Mouse (Mus musculus): ENCODE results near the gene Tsfm. TPM values are rescaled to one million over a fixed set of nuclear protein-coding genes. Genes with fewer than 3 reads are reported as not detected.

Tsfm gene
- polyA plus RNA-seq, 1 experiment from 2014 or later, result 74.7 TPM

- 3% methylated on average over 35 of the region's 35 CpGs for WGBS
- peaks cover 11% of the 10 kb centered on the region for H3K4me1 ChIP-seq
- ATAC-seq, result no peak
- H3K9ac ChIP-seq, result no peak overlapping the region
- H3K27me3 ChIP-seq, result peaks cover 54% of the 10 kb centered on the region
- H3K36me3 ChIP-seq (ENCODE audit: poor library complexity, severe bottlenecking), result peaks cover 16% of the 10 kb centered on the region
- H3K4me2 ChIP-seq, result peak overlapping the region; percentile 2; the same call in 1 of the 2 replicates
- no peaks in the 10 kb centered on the region for H3K9me3 ChIP-seq (replicated peaks)
- peak overlapping the region; percentile 3; the same call in 1 of the 2 replicates for H3K4me3 ChIP-seq
- H3K27ac ChIP-seq, result no peak overlapping the region
Measured at GRCm38 (mm10) chr10:127048608-127049394, 18.2 kb upstream of the Tsfm start.

GRCm38 (mm10) chr10:127047954-127048353 is 17.3 kb upstream of the Tsfm start, which contains the start of gene Cyp27b1:
Gene Cyp27b1, plus strand, starts transcription at chr10:127048250.
- peaks cover 54% of the 10 kb centered on the region for H3K27me3 ChIP-seq
- peaks cover 7% of the 10 kb centered on the region for H3K36me3 ChIP-seq (ENCODE audit: poor library complexity, severe bottlenecking)
- no peak within 1 kb of the TSS for H3K27ac ChIP-seq
- H3K9ac ChIP-seq, result no peak within 1 kb of the TSS
- 32% methylated on average over 5 of the region's 5 CpGs for WGBS
- peak within 1 kb of the TSS; percentile 3; the same call in 1 of the 2 replicates for H3K4me3 ChIP-seq
- peak within 1 kb of the TSS; percentile 2; the same call in 1 of the 2 replicates for H3K4me2 ChIP-seq
- ATAC-seq, result no peak
- no peaks in the 10 kb centered on the region for H3K9me3 ChIP-seq (replicated peaks)
- H3K4me1 ChIP-seq, result peaks cover 12% of the 10 kb centered on the region

DNA sequence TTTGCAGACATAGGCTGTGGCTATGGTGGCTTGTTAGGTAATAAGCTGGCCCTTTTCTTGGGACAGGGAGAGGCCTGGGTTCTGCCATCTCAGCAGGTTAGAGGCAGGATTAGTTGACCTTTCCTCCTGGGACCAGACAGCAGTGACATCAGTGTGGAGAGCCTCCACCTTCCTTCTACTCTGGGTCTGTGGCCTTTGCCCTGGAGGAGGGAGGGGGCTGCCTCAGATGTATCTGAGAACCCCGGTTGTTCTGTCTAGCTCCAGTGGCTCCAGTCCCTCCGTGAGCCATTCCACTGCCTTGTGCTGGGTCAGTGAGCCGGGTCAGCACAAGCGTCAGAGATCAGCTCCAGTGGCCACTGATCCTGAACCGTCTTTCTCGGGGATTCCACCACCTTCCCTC is 12.5 kb upstream of the Tsfm start:
- Histone ChIP-seq H3K4me3 (no peak overlapping the region), H3K27me3 (peaks cover 23% of the 10 kb centered on the region), H3K9me3 (replicated peaks) (no peaks in the 10 kb centered on the region), H3K4me2 (peak overlapping the region; percentile 99; the same call in 1 of the 2 replicates), H3K27ac (no peak overlapping the region), H3K9ac (no peak overlapping the region), H3K36me3 (ENCODE audit: poor library complexity, severe bottlenecking) (peaks cover 5% of the 10 kb centered on the region), H3K4me1 (peaks cover 16% of the 10 kb centered on the region)
- ATAC-seq, result no peak
- WGBS, result 85% methylated on average over 6 of the region's 6 CpGs

GRCm38 (mm10) chr10:127042468-127043115 is 12.0 kb upstream of the Tsfm start:
- ATAC-seq, result no peak
- peak overlapping the region; percentile 84 for H3K4me3 ChIP-seq
- peaks cover 17% of the 10 kb centered on the region for H3K27me3 ChIP-seq
- peak overlapping the region; percentile 79 for H3K9ac ChIP-seq
- H3K9me3 ChIP-seq (replicated peaks), result no peaks in the 10 kb centered on the region
- H3K36me3 ChIP-seq (ENCODE audit: poor library complexity, severe bottlenecking), result peaks cover 5% of the 10 kb centered on the region
- no peak overlapping the region for H3K27ac ChIP-seq
- WGBS, result 17% methylated on average over 5 of the region's 5 CpGs
- peak overlapping the region; percentile 99 for H3K4me2 ChIP-seq
- H3K4me1 ChIP-seq, result peaks cover 16% of the 10 kb centered on the region

DNA sequence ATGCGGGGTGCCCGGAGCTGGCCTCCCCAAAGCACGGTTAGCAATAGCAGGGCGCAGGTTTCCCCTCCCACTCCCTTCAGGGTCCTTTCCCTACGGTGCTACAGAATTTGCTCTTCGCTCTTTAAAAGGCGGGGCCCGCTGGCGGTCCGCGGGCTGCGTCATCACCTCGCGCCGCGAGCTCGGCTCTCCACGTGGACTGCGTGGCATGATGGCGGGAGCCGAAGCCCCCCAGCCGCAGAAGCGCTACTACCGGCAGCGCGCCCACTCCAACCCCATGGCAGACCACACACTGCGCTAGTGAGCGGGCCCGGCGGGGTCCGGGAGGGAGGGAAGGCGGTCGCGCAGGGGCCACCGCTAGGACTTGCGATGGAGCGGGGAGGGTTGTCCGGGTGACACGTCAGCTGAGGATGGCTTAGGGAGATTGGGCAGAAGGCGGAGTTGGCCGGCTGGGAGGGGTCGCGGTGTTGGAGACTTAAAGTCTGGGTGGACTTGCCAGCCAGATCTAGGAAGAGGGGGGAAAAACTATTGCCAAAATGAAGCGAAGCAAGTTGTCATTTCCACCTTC is 11.2 kb upstream of the Tsfm start:
- Histone ChIP-seq H3K27me3 (peaks cover 10% of the 10 kb centered on the region; the same call in 1 of the 2 replicates), H3K9ac (peak overlapping the region; percentile 79), H3K27ac (no peak overlapping the region), H3K36me3 (ENCODE audit: poor library complexity, severe bottlenecking) (peaks cover 5% of the 10 kb centered on the region), H3K4me2 (peak overlapping the region; percentile 99), H3K4me3 (peak overlapping the region; percentile 84), H3K4me1 (peaks cover 16% of the 10 kb centered on the region), H3K9me3 (replicated peaks) (no peaks in the 10 kb centered on the region)
- ATAC-seq, result peak; percentile 93
- under 1% methylated on average over 44 of the region's 44 CpGs for WGBS

DNA sequence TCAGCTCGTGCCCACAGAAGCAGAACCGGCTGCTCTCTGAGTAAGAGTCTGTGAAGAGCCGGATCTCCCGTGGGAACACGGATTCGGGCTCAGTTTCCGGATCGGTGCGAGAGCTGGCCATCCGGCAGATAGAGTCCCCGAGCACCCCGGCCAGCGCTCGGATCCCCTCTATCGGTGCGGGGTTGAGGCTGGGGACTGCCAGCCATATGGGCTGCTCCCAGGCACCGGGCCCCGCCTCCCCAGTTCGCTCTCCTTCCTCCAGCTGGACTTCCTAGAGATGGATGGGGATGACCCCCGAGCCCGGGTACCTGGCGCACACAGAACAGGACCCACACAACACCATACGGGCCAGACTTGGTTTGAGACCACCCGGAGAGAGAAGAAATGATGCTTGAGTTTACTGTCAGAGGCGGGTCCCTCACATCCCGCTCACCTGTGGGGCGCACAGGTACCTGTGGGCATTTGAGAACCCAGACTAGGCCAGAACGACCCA is 10.7 kb upstream of the Tsfm start, which contains the start of the genes Mettl1 and Eef1akmt3:
TSS of gene Mettl1 (plus strand) at position 141 of the 493 bp plus-strand sequence.
TSS of gene Eef1akmt3 (minus strand) at position 240 of the 493 bp plus-strand sequence.
- under 1% methylated on average over 28 of the region's 28 CpGs for WGBS
- Histone ChIP-seq H3K9ac (peak within 1 kb of the TSS; percentile 79), H3K36me3 (ENCODE audit: poor library complexity, severe bottlenecking) (peaks cover 5% of the 10 kb centered on the region), H3K27ac (no peak within 1 kb of the TSS), H3K4me1 (peaks cover 16% of the 10 kb centered on the region), H3K9me3 (replicated peaks) (no peaks in the 10 kb centered on the region), H3K4me3 (peak within 1 kb of the TSS; percentile 84), H3K4me2 (peak within 1 kb of the TSS; percentile 99), H3K27me3 (peaks cover 10% of the 10 kb centered on the region; the same call in 1 of the 2 replicates)
- peak; percentile 74 for ATAC-seq

DNA sequence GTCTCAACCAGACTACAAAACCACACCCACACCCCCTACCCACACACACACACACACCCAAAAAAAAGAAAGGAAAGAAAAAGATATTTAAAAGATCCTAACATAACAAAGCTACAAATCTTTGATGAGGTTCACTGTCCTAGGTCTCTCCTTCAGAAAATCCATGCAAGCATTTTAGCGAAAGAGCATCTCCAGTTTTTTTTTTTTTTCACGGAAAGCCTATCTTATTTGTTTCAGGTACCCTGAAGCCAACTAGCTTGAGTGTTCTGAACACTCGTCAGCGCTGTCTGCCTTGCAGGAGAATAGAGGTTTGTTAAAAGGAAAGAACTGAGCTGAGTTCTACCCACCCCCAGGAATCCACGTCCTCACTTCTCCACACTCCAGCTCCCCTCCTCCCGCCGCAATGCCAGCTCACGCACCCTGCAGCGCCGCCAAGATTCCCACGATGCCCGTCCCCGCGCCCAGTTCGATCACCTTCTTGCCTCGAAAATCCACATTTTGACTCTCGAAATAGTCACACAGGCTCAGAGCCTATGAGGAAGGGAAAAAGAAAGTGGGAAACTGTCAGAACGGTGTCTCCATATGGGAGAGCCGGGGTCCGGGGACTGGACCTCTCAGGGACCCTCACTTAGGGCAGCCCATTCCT is 10.1 kb upstream of the Tsfm start:
- Histone ChIP-seq H3K27ac (no peak overlapping the region), H3K9me3 (replicated peaks) (no peaks in the 10 kb centered on the region), H3K27me3 (peaks cover 10% of the 10 kb centered on the region; the same call in 1 of the 2 replicates), H3K4me3 (peak overlapping the region; percentile 84), H3K4me1 (peaks cover 16% of the 10 kb centered on the region), H3K36me3 (ENCODE audit: poor library complexity, severe bottlenecking) (peaks cover 5% of the 10 kb centered on the region), H3K9ac (peak overlapping the region; percentile 79), H3K4me2 (peak overlapping the region; percentile 99)
- WGBS, result 1% methylated on average over 20 of the region's 20 CpGs
- ATAC-seq, result no peak; the same call in 1 of the 2 replicates

- no peak overlapping the region for H3K4me2 ChIP-seq
- no peak overlapping the region for H3K4me3 ChIP-seq
- H3K27ac ChIP-seq, result no peak overlapping the region
- no peak overlapping the region for H3K9ac ChIP-seq
- ATAC-seq, result no peak
- H3K36me3 ChIP-seq (ENCODE audit: poor library complexity, severe bottlenecking), result no peaks in the 10 kb centered on the region
- 74% methylated on average over 12 of the region's 12 CpGs for WGBS
- H3K9me3 ChIP-seq (replicated peaks), result no peaks in the 10 kb centered on the region
- H3K27me3 ChIP-seq, result peaks cover 10% of the 10 kb centered on the region; the same call in 1 of the 2 replicates
- peaks cover 12% of the 10 kb centered on the region for H3K4me1 ChIP-seq
Measured at GRCm38 (mm10) chr10:127037641-127038040, 7.0 kb upstream of the Tsfm start.

GRCm38 (mm10) chr10:127036273-127036672 is 5.6 kb upstream of the Tsfm start:
- 81% methylated on average over 12 of the region's 12 CpGs for WGBS
- H3K27ac ChIP-seq, result no peak overlapping the region
- no peak for ATAC-seq

GRCm38 (mm10) chr10:127033301-127033741 is 2.7 kb upstream of the Tsfm start:
- peaks cover 6% of the 10 kb centered on the region for H3K4me1 ChIP-seq
- no peak overlapping the region for H3K27ac ChIP-seq
- no peaks in the 10 kb centered on the region for H3K27me3 ChIP-seq
- 87% methylated on average over 8 of the region's 8 CpGs for WGBS
- H3K36me3 ChIP-seq (ENCODE audit: poor library complexity, severe bottlenecking), result peaks cover 5% of the 10 kb centered on the region
- H3K9ac ChIP-seq, result no peak overlapping the region
- H3K4me2 ChIP-seq, result no peak overlapping the region
- H3K4me3 ChIP-seq, result no peak overlapping the region
- no peaks in the 10 kb centered on the region for H3K9me3 ChIP-seq (replicated peaks)
- ATAC-seq, result no peak

More at GRCm38 (mm10) chr10:127036273-127036672, 5.6 kb upstream of the Tsfm start:
- Histone ChIP-seq H3K27me3 (peaks cover 10% of the 10 kb centered on the region; the same call in 1 of the 2 replicates), H3K4me1 (peaks cover 7% of the 10 kb centered on the region; the same call in 1 of the 2 replicates), H3K36me3 (ENCODE audit: poor library complexity, severe bottlenecking) (no peaks in the 10 kb centered on the region), H3K9ac (no peak overlapping the region), H3K4me3 (no peak overlapping the region), H3K4me2 (no peak overlapping the region), H3K9me3 (replicated peaks) (no peaks in the 10 kb centered on the region)

GRCm38 (mm10) chr10:127018422-127018821 is 12.2 kb downstream of the Tsfm start:
- Histone ChIP-seq H3K9me3 (replicated peaks) (no peaks in the 10 kb centered on the region), H3K27me3 (no peaks in the 10 kb centered on the region), H3K27ac (no peak overlapping the region), H3K4me1 (0 out of 2 replicates have a peak, but pooled peaks cover 2% of the 10 kb centered on the region), H3K36me3 (ENCODE audit: poor library complexity, severe bottlenecking) (peaks cover 16% of the 10 kb centered on the region), H3K4me3 (no peak overlapping the region), H3K9ac (no peak overlapping the region), H3K4me2 (no peak overlapping the region)
- ATAC-seq, result no peak
- 78% methylated on average over 16 of the region's 16 CpGs for WGBS
